Mouse (Mus musculus): ENCODE results near the gene Tubb1.

Gene Tubb1

DNA sequence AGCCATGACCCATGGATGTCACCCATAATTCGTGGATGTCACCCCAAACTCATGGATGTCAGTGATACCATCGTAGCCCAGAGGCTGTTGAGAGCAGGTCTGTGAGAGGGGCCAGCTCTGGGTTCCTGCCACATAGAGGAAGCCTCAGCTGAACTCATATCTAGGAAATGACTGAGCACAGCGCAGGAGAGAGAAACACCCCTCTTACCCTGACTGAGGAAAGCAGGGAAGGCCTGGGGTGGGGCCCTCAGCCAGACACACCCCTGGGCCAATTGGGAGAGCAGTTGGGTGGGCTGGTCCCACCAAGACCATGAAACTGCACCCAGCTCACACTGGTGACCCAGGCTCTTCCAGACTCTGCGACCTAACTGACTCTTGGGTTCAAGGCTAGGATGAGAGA is at the start of gene Tubb1:
Tubb1 (plus strand) TSS at position 343 of the 400 bp plus-strand sequence.
- no peak for DNase-seq (ENCODE audit: low spot score in 2 of 2)

DNA sequence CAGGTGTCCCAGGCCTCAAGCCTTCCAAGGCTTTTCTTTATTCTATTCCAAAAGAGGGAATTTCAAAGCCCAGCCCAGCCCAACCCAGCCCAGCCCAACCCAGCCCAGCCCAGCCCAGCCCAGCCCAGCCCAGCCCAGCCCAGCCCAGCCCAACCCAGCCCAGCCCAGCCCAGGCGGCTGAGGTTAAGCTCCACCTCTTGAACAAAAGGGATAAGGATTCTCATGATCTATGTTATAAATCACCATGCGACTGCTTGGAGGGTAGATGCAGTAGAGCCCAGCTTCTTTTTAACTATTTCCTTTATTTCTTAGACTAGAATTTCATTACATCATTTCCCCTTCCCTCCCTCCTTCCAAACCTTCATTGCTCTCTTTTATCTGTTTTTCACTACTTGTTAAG is 40.3 kb upstream of the Tubb1 start:
- no peak for DNase-seq (ENCODE audit: low spot score in 2 of 2)

DNA sequence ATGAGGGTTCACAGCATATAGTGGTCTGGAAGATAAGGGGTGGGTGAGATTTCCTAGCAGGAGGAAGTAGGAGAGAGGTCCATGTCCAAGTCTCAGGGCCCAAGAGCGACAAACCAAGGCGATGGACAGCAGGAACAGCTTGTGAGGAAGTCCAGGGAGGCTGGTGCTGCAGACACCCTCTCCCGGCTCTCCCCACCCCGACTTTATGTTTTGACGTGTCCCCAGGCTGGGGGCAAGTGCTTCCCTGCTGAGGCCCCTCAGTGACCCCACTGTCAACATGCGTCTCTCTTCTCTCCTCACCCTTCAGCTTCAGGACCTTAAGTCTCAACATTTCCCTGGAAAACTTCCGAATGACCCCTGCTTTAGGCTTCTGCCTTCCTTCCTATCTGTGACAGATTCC is 37.4 kb upstream of the Tubb1 start:
- no peak for DNase-seq (ENCODE audit: low spot score in 2 of 2)

DNA sequence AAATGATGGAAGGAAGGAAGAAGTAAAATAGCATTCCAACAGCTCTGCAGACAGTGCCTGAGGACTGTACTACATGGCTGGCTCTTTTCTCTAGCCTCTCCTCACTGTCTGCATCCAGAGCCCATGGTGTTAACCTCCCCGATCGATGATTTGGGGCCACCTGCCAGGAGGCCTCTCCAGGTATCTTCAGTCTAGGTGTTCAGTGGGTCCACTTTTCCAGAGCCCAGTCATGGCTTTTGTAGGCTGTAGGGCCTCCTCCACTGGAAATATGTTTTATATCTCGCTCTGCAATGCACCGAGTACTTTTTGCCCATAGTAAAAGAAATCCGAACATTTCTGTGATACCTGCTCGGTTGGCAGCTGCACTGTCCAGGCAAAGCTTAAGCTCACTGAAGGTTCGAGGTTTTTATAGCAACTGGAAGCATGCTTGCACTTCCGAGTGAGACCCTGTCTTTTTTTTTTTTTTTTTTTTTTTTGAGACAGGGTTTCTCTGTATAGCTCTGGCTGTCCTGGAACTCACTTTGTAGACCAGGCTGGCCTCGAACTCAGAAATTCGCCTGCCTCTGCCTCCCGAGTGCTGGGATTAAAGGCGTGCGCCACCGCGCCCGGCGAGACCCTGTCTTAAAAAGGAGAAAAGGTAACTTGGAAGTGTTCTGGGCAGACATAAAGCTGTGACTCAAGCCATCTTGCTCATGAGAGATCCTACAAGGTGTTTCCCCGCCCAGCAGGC is 35.3 kb upstream of the Tubb1 start:
- DNase-seq (ENCODE audit: low spot score in 2 of 2) = no peak

DNA sequence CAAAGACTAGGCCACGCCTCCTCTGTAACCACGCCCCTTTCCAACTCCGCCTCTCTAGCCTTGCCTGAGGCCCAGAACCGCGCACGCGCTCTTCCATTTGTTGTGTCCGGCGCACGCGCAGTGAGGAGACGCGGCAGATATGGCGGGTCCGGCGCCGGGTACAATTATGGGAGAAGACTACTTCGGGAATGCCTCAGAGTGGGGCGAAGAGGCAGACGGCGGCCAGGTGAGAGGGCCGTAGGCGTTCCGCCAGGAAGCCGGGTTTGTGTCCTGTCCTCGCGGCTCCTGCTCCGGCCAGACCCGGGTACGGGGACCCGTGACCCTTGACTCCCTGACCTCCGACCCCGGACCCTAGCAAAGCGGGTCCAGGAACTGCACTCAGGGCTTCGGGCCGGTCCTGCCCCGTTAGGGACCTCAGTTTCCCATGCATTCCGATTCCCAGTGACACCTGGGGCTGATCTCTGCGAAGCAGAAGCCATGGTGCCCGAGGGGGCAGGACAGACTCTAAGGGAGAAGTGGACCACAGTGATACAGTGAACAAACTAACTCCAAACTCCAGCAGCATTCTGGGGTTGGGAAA is 34.7 kb upstream of the Tubb1 start, which contains the start of gene Nelfcd:
Nelfcd (plus strand) TSS at position 74 of the 580 bp plus-strand sequence.
- DNase-seq (ENCODE audit: low spot score in 2 of 2) = peak; percentile 89 to 90

DNA sequence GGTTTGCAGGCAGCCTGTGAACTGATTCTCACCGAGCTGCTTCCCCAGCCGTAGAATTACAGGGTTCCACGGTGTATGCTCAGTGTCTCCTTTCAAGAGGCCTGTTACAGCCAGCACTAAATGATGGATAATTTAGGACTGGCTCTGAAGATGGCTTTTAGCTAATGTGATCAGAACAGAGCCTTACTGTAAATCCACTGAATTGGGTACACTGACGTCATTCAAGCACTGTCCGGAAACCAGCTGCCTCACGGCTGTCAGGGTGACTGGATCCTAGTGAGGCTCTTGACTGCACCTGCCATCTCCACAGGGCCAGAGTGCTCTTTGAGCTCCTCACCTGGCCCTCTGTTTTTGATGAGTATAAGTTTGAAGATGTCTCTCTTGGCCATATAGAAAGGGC is 29.4 kb upstream of the Tubb1 start:
- no peak for DNase-seq (ENCODE audit: low spot score in 2 of 2)

DNA sequence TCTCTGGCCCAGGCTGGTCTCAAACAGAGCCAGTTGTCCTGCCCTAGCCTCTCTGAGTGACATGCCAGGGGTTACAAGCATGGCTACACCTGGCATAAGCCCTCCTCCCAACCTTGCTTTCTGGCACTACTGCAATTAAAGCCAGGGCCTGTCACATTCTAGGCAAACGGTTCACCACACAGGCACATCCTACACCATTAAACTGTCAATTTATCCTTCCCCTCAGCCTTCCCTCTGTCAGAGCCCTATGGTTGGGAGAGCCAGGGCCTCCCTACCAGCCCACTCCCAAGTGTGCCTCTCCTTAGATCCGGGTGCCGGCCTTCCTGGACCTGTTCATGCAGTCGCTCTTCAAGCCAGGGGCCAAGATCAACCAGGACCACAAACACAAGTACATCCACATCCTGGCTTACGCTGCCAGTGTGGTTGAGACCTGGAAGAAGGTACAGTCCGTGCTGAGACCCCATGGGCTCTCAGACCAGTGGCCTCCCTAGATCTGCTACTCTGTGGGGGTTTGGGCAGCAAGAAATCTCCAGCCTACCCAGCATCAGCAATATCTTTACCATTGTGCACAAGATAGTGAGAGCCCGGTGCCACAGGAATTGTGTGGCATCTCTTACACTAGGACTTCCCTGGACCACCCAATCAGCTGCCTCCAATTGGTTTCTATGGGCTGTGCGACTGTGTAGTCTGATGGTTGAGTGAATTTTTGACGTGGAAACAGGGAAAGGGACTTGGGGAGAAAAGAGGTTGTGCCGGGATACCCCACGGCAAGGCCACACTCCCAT is 26.0 kb upstream of the Tubb1 start:
- no peak for DNase-seq (ENCODE audit: low spot score in 2 of 2)

DNA sequence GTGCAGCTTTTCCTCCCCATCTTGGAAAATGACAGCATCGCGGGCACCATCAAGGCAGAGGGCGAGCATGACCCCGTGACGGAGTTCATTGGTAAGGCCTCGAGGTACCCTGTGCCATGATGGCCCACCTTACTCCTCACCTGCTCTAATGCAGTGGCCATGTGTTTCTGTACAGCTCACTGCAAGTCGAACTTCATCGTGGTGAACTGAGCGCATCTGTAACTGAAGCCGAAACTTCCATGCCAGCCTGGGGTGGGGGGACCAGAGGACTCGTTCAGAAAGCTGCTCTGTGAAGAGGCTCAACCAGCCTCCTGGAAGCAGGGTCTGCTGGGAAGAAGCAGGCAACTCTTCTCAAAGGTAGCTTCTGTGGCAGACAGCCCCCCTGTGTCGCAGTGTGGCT is 23.6 kb upstream of the Tubb1 start:
- no peak for DNase-seq (ENCODE audit: low spot score in 2 of 2)

DNA sequence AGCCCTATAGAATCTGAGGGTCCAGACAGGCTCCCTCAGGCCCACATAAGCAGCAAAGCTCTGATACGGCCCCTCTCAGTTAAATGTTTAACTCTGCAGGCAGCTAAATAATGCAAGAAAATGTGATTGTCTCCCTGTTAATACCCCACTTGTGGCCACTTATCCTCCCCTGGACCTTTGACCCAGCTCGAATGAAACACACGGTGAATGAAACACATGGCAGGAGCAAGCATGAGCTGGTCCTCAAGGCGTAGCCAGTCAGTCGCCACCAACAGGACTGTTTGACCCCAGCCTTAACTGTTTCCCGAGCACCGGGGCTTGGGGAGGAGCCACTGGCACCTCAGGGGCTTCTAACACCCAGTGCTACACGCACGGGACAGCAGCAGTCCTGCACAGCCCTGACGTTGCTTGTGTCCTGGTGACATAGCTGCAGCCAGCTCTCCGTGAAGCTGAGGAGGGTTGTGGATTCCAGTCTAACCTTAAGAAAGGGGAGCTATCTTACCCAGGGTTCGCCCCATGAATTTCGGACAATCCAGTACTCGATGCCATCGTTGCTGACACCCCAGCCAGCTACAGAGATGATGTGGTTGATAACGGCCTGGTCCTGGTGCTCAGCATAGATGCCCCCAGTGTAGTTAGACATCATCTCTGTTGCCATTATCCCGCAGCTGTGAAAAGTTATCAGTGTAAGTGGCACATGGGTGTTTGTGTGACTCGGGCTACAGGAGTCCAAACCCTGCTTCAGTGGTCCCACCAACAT is 22.2 kb upstream of the Tubb1 start:
- no peak for DNase-seq (ENCODE audit: low spot score in 2 of 2)

DNA sequence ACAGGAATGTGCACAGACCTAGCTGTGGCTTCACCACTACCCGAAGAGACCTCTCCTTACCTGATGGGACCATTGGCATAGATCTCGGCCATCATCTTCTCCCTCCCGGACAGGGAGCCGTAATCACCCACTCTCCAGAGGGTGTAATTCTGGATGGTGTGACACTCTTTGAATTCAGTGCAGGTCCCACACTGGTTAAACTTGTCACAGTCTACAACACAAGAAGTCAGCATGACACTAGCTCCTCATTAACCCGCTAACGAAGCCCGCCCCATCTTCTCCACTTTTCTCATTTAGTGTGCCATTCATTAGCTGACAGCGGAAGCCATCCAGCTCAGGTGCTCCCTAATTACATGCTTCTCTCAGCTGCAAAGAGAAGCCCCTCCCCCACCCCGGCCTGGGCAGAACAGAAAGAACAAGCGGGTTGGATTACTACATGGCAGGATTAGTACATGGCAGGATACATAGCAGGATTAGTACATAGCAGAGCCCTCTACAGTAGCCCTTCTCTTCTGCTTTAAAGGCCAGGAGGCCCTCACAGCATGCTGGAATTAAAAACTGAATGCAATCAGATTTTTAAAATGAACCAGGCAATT is 21.4 kb upstream of the Tubb1 start:
- DNase-seq (ENCODE audit: low spot score in 2 of 2) = no peak

DNA sequence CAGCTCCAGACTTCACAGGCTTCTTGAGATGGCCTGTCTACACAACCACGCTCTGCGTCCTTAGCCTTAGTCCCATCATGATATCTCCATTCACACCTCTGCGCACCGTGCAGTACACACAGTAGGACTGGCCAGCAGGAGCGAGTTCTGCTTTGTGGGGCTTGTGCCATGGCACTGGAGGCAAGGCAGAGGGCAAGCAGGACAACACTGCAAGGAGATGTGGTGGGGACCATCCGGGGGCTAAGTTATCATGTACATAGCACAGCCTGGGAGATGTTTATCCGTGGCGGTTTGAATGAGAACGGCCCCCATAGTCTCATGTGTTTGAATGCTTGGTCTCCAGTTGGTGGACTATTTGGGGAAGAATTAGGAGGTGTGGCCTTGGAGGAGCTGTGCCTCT is 15.6 kb upstream of the Tubb1 start:
- no peak for DNase-seq (ENCODE audit: low spot score in 2 of 2)

DNA sequence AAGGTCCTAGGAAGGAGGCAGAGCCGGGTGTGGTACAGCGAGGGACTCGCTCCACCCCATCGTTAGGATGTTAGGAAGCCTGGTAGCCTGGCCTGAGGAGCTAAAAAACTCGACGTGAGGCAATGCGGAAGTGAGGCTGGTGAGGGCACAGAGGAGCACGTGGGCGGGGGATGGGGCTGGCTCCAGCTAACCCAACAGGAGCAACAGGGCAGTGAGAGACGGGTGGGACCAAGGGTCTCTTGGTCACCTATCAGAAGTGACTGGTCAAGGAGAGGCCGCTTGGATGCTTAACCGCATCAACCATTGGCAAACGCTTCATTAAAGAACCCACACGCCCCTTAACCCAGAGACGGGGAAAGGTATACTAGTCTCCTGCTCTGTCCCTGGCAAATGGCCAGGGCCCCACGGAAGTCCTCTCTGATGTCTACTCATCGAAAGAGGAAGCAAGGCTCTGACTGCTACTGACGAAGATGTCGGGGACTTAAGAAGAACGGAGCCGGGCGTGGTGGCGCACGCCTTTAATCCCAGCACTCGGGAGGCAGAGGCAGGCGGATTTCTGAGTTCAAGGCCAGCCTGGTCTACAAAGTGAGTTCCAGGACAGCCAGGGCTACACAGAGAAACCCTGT is 14.3 kb upstream of the Tubb1 start:
- no peak for DNase-seq (ENCODE audit: low spot score in 2 of 2)

DNA sequence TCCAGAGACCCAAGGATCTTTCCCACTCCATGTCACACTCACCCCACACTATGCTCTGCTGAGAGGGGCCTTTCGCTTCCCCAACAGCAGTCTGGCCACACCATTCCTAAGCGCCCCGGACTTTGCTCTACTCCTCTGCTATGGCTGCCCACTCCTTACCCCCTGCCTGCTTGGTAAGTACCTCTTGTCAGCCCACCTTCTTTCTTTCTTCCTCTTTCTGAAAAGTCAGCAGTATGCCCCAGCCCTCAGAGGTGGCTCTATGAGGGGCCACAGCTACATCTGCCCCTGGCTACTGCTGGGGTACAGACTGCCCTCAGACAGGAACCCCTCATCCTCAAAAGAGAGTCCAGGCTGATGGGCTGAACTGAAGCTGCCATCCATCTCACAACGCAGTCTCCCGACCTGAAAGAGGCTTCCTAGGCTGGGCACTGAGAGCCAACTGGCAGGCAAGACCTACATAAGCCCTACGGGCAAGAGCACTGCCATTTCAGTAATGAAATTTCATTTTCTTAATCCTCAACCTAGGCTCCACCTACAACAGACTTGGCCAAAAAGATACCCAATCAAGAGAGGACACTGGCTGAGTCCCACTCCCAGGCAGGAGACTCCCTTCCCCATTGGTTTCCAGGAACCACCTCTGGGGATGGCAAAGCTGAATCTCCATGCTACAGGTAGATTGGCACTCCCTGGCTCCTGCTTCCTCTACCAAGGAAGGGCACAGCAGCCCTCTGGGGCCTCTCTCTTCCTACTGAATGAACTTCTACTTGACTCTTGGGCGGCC is 13.4 kb upstream of the Tubb1 start:
- no peak for DNase-seq (ENCODE audit: low spot score in 2 of 2)

DNA sequence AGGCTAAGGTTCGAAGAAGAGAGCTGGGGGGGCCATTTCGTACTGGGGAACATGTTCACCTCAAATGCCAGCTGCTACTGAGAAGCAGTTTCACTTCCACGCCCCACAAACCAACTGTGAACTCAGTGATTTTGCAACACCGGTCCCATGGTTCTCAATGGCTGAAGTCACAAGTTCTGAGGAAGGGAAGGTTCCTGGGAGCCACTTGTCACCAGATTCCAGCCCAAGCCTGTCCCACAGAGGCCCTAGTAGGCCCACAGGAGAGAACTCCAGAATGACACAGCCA is 12.9 kb upstream of the Tubb1 start:
- DNase-seq (ENCODE audit: low spot score in 2 of 2) = no peak

DNA sequence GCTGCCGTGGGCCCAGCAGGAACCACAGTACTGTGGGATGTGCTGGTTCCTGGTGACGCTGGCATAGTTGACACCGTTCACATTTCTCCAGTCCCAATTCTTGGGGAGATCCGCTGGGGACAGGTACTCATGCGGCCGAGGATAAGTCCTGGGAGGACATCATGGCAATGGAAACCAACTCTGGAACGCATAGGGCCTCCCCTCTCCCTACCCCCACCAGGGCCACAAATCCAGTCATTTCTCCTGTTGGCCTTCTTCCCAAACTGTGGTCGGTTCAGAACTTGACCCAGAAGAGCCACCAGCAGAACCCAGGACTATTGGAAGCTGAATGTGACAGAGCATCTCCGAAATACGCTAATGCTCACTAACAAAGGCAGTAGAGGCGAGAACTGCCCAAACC is 12.3 kb upstream of the Tubb1 start:
- DNase-seq (ENCODE audit: low spot score in 2 of 2) = no peak

DNA sequence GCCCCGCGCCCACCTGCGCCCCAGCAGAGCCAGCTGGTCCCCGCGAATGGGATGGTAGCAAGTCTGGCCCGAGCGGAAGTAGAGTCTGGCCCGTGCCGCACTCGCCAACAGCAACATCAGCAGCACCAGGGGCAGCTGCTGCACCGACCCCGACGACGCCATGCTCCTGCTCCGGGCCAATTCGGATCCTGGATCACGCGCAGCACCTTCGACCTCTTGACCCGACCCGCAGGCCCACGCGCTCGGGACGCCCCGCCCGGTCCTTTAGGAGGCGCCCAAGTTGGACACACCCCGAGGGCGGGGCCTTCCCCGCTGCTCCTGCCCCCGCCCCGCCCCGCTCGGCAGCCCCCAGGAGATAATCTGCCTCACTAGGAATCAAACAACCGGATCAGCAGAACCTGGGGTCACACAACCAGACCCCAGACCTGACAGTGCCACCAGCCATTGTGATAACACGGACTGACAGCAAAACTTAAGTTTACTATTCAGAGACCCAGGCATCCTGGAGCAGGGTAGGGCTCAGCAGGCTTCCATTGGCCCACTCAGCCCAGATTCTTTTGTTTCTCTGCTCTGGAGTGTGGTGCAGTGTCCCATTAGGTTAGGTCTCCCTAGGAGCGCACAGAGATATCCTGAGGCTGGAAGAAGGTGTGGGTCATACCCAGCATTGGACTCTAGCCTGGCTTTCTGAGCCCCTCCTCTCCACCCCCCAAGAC is 11.6 kb upstream of the Tubb1 start, which contains the start of gene Ctsz:
Ctsz (minus strand) TSS at position 303 of the 713 bp plus-strand sequence.
- DNase-seq (ENCODE audit: low spot score in 2 of 2) = peak in 1 of 2 experiments; percentile 18

DNA sequence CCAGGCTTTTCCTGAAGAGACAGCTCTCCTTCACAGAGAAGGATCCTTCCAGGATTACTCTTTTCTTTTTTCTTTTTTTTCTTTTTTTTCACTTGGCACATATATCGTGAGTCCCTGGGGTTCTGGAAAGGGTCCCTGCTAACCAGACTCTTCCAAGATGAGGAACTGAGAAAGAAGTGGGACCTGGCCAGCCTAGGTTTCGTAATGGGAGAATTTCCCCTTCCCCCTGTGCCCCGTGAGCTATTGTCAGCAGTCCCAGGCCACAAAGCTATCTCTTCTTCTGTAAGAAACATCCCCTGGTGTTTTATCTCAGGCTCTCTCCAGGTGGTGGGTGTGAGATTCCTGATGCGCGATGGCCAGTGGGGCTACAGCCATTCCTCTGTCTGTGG is 11.1 kb upstream of the Tubb1 start:
- no peak for DNase-seq (ENCODE audit: low spot score in 2 of 2)

DNA sequence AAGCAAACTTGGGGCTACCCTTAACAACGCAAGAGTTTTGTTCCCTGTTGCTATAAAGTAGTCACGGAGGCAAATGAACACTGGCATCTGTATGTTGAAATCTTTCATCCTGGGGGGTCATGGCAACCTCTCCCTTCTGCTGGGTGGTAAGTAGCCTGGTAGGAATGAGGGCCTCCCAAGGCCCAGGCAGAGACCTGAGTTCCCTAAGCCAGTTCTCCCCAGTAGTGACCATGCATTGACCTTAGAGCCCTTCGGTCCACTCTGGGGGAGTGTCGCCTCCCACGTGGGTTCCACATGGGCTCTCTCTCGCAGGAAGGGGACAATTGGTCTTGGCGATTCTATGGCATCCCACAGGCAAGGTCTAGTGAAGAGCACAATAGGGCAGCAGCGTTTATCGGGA is 10.5 kb upstream of the Tubb1 start:
- DNase-seq (ENCODE audit: low spot score in 2 of 2) = no peak

DNA sequence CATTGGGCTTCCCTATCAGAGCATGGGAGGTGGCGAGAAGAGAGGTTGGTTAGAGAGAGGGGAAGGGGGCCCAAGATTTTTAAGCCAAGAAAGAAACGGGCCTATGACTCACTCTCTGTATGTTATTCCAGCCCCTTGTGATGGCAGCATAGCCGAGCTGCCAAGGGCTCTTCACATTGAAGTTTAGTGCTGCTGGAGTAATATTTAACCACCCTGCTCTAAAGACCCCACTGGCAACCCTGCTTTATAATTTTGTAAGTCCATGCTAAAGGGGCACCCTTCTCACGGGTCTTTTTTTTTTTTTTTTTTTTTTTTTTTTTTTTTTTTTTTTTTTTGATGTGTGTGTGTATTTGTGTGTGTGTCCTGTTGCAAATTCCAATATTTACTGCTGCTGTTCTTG is 8.6 kb upstream of the Tubb1 start:
- DNase-seq (ENCODE audit: low spot score in 2 of 2) = no peak

DNA sequence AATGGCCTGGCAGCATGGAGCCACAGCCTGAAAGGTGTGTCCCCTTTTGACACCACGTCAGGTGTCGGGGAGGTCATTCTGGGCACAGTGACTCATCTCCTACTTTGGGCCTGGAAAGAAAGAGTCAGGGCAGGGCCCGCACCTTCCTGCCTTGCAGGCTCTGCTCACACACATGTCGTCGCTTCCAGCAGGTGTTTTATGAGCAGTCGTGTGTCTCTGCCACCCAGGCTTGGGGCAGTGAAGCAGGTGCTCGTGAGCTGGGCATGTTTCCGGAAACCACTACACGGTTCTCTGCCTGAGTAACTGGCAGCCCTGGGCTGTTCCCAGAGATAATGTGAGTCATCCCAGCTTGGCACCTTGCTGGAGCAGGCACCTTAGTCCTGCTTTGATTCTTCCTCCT is 8.0 kb upstream of the Tubb1 start:
- DNase-seq (ENCODE audit: low spot score in 2 of 2) = no peak
